Mouse (Mus musculus) CH12.LX (cell line): ENCODE data around the gene Npm3. TPM values are rescaled to one million over a fixed set of nuclear protein-coding genes. Genes with fewer than 3 reads are reported as not detected.

Source experiments
- DNase-seq: peaks from one replicate; pipeline ENCODE4 v3.0.0-alpha.2; 2013; ENCODE audit errors: extremely low read depth
- H3K27ac ChIP-seq: 2 replicates; pipeline ENCODE4 v1.5.1; 2012; ENCODE audit warnings: low read depth, mild to moderate bottlenecking, control low read depth, moderate library complexity; ENCODE audit not compliant: insufficient read depth
- H3K27me3 ChIP-seq: replicated peaks from 2 replicates; pipeline ENCODE3; 2012; ENCODE audit warnings: inconsistent platforms
- H3K36me3 ChIP-seq, 2 experiments: replicated peaks in 1 of 2; 2 replicates each; pipeline versions ENCODE3 to v1.6.1; 2012; ENCODE audit warnings: inconsistent platforms in 1 of 2, low read length in 1 of 2, mild to moderate bottlenecking in 1 of 2, mixed read lengths in 1 of 2, moderate library complexity in 1 of 2; ENCODE audit not compliant: control insufficient read depth in 1 of 2, insufficient read depth in 1 of 2
- H3K4me1 ChIP-seq, 2 experiments: 2 replicates each; pipeline ENCODE4 v1.6.1; 2012; ENCODE audit warnings: inconsistent platforms in 1 of 2, moderate library complexity in 1 of 2; ENCODE audit not compliant: insufficient read depth in 2 of 2, control insufficient read depth in 1 of 2
- H3K4me2 ChIP-seq: 2 replicates; pipeline ENCODE4 v1.6.1; 2012; ENCODE audit warnings: low read depth, mild to moderate bottlenecking, control low read depth; ENCODE audit not compliant: poor library complexity, insufficient read depth, severe bottlenecking
- H3K4me3 ChIP-seq, 3 experiments: fragments of 150-350 bp in 1 of 3; sonication (generic) in 1 of 3; replicated peaks in 1 of 3; 2 replicates each; pipeline versions ENCODE3 to v1.5.1; 2011 to 2012; ENCODE audit warnings: low read depth in 2 of 3, low read length in 2 of 3, mild to moderate bottlenecking in 2 of 3, moderate library complexity in 2 of 3, control low read depth in 1 of 3, improper control_type of control experiment in 1 of 3, inconsistent platforms in 1 of 3, mixed read lengths in 1 of 3; ENCODE audit not compliant: poor library complexity in 1 of 3
- H3K79me2 ChIP-seq: replicated peaks from 2 replicates; pipeline ENCODE4 v1.6.1; 2012; ENCODE audit warnings: mild to moderate bottlenecking, moderate library complexity; ENCODE audit not compliant: control insufficient read depth, poor library complexity, insufficient read depth, severe bottlenecking; ENCODE audit errors: extremely low read depth
- H3K9ac ChIP-seq: 2 replicates; pipeline ENCODE4 v1.6.1; 2012; ENCODE audit warnings: low read depth, mild to moderate bottlenecking, control low read depth, moderate library complexity; ENCODE audit not compliant: insufficient read depth
- H3K9me3 ChIP-seq: replicated peaks from 2 replicates; pipeline ENCODE3; 2012; ENCODE audit warnings: low read length, inconsistent platforms, mixed read lengths
- BHLHE40 ChIP-seq: IDR thresholded peaks from 2 replicates; pipeline ENCODE4 v1.6.1; 2011; ENCODE audit warnings: mild to moderate bottlenecking, low read depth, low read length, improper control_type of control experiment
- EP300 ChIP-seq: IDR thresholded peaks from 2 replicates; pipeline ENCODE4 v1.6.1; 2011; ENCODE audit warnings: low read length, improper control_type of control experiment
- ETS1 ChIP-seq: conservative IDR thresholded peaks from 2 replicates; pipeline ENCODE4 v1.6.1; 2012; ENCODE audit warnings: low read depth, mild to moderate bottlenecking, inconsistent platforms, low read length, improper control_type of control experiment, moderate library complexity
- GABPA ChIP-seq: IDR thresholded peaks from 2 replicates; pipeline ENCODE4 v1.6.1; 2012; ENCODE audit warnings: low read depth, low read length, improper control_type of control experiment, inconsistent platforms; ENCODE audit not compliant: insufficient replicate concordance
- HCFC1 ChIP-seq: IDR thresholded peaks from 2 replicates; pipeline ENCODE4 v1.6.1; 2012; ENCODE audit warnings: low read depth, mild to moderate bottlenecking, inconsistent platforms, low read length, improper control_type of control experiment
- JUN ChIP-seq: IDR thresholded peaks from 2 replicates; pipeline ENCODE4 v1.6.1; 2011; ENCODE audit warnings: low read depth, mild to moderate bottlenecking, low read length, improper control_type of control experiment, moderate library complexity; ENCODE audit not compliant: insufficient read depth
- JUND ChIP-seq: conservative IDR thresholded peaks from 2 replicates; pipeline ENCODE4 v1.6.1; 2011; ENCODE audit warnings: low read depth, low read length, improper control_type of control experiment
- KAT2A ChIP-seq: IDR thresholded peaks from 2 replicates; pipeline ENCODE4 v1.6.1; 2012; ENCODE audit warnings: low read length, improper control_type of control experiment, inconsistent platforms; ENCODE audit not compliant: insufficient replicate concordance
- MAZ ChIP-seq: IDR thresholded peaks from 2 replicates; pipeline ENCODE4 v1.6.1; 2012; ENCODE audit warnings: low read depth, mild to moderate bottlenecking, inconsistent platforms, low read length, improper control_type of control experiment, moderate library complexity
- MEF2A ChIP-seq: IDR thresholded peaks from 2 replicates; pipeline ENCODE4 v1.6.1; 2014; ENCODE audit warnings: low read depth, mild to moderate bottlenecking, inconsistent platforms, low read length, improper control_type of control experiment, borderline replicate concordance
- MXI1 ChIP-seq: IDR thresholded peaks from 2 replicates; pipeline ENCODE4 v1.6.1; 2011; ENCODE audit warnings: mild to moderate bottlenecking, low read depth, low read length, improper control_type of control experiment
- MYC ChIP-seq: IDR thresholded peaks from 2 replicates; pipeline ENCODE4 v1.6.1; 2011; ENCODE audit warnings: low read depth, mild to moderate bottlenecking, improper control_type of control experiment, low read length
- NELFE ChIP-seq: IDR thresholded peaks from 2 replicates; pipeline ENCODE4 v1.6.1; 2011; ENCODE audit warnings: low read depth, low read length, improper control_type of control experiment
- NRF1 ChIP-seq: IDR thresholded peaks from 2 replicates; pipeline ENCODE4 v1.6.1; 2014; ENCODE audit warnings: low read depth, mild to moderate bottlenecking, inconsistent platforms, low read length, improper control_type of control experiment, moderate library complexity
- PAX5 ChIP-seq: IDR thresholded peaks from 2 replicates; pipeline ENCODE4 v1.6.1; 2012; ENCODE audit warnings: low read length, inconsistent platforms, mixed read lengths
- POLR2A ChIP-seq: IDR thresholded peaks from 2 replicates; pipeline ENCODE4 v1.6.1; 2011; ENCODE audit warnings: low read depth, mild to moderate bottlenecking, improper control_type of control experiment, low read length
- RCOR1 ChIP-seq: conservative IDR thresholded peaks from 2 replicates; pipeline ENCODE4 v1.6.1; 2012; ENCODE audit warnings: low read depth, mild to moderate bottlenecking, inconsistent platforms, low read length, improper control_type of control experiment
- TCF12 ChIP-seq: IDR thresholded peaks from 2 replicates; pipeline ENCODE4 v1.6.1; 2014; ENCODE audit warnings: low read depth, mild to moderate bottlenecking, inconsistent platforms, low read length, improper control_type of control experiment
- UBTF ChIP-seq: IDR thresholded peaks from 2 replicates; pipeline ENCODE4 v1.6.1; 2012; ENCODE audit warnings: low read depth, mild to moderate bottlenecking, inconsistent platforms, low read length, improper control_type of control experiment, moderate library complexity
- USF1 ChIP-seq: IDR thresholded peaks from 2 replicates; pipeline ENCODE4 v1.6.1; 2014; ENCODE audit warnings: low read depth, mild to moderate bottlenecking, inconsistent platforms, low read length, improper control_type of control experiment
- USF2 ChIP-seq: conservative IDR thresholded peaks from 2 replicates; pipeline ENCODE4 v1.6.1; 2011; ENCODE audit warnings: low read depth, low read length, improper control_type of control experiment
- ZKSCAN1 ChIP-seq: IDR thresholded peaks from 2 replicates; pipeline ENCODE4 v1.6.1; 2012; ENCODE audit warnings: low read depth, inconsistent platforms, low read length, improper control_type of control experiment, borderline replicate concordance
- ZNF384 ChIP-seq: IDR thresholded peaks from 2 replicates; pipeline ENCODE4 v1.6.1; 2012; ENCODE audit warnings: low read depth, low read length, improper control_type of control experiment, inconsistent platforms
- dilution Hi-C: fragments of 300-500 bp; cut with MboI; formaldehyde crosslinking; loops from 2 replicates; pipeline ENCODE4 v1.14.3; 2020; ENCODE audit warnings: low sequenced_read_pairs; ENCODE audit not compliant: extremely low pct_unique_long_range_greater_than_20kb, extremely low pct_ligation_motif_present
- in situ Hi-C: fragments of 300-500 bp; cut with MboI; formaldehyde crosslinking; loops from 3 replicates; pipeline ENCODE4 v1.14.3; 2019; ENCODE audit warnings: low sequenced_read_pairs, low pct_ligation_motif_present, low pct_unique_long_range_greater_than_20kb, mixed read lengths
- polyA plus RNA-seq: library from polyadenylated mRNA; unstranded; fragments of >175 nt; gene quantifications from 2 replicates; pipeline ENCODE4 v1.2.1, GENCODE M21; 2012; ENCODE audit warnings: low read depth; ENCODE audit not compliant: insufficient read length
- total RNA-seq, 2 experiments: library from RNA; depleted of rRNA; stranded (reverse); fragments of 300-350 nt in 1 of 2; fragments of >200 nt in 1 of 2; gene quantifications; 2 replicates each; pipeline ENCODE4 v1.2.3; 2012 to 2014

Npm3 gene
- total and polyA plus RNA-seq, 3 experiments, result 189 to 237 (median 225) TPM

- in situ Hi-C loops (loop anchor here (5.0 to 10.0 kb wide), 2 partner anchors 176 to 534 kb away; no protein-coding TSS in a partner anchor), dilution Hi-C loops (no loop called here)
- Histone ChIP-seq H3K27ac (0 out of 2 replicates have a peak overlapping the region, but pooled peaks have one; percentile 22), H3K36me3 (peaks cover 14 to 42% of the 10 kb centered on the region in 2 experiments), H3K4me2 (peak overlapping the region; percentile 79), H3K27me3 (no peaks in the 10 kb centered on the region), H3K9me3 (no peaks in the 10 kb centered on the region), H3K9ac (peak overlapping the region; percentile 91), H3K4me1 (peaks cover 5 to 45% of the 10 kb centered on the region in 2 experiments), H3K4me3 (peak overlapping the region; percentile 59 to 100 (median 99)), H3K79me2 (0 out of 2 replicates have a peak, but pooled peaks cover 3% of the 10 kb centered on the region)
- DNase-seq, result peak; percentile 21
- TF ChIP-seq USF2, result no peak
- TF ChIP-seq MEF2A, result no peak
- TF ChIP-seq POLR2A, result no peak
- no peak for TF ChIP-seq GABPA
- no peak; the same call in 1 of the 2 replicates for TF ChIP-seq MYC
- no peak for TF ChIP-seq BHLHE40
- TF ChIP-seq ZKSCAN1, result no peak
- TF ChIP-seq JUN, result no peak
- TF ChIP-seq NRF1, result no peak
- no peak for TF ChIP-seq MXI1
- no peak for TF ChIP-seq NELFE
- TF ChIP-seq UBTF, result no peak
- no peak for TF ChIP-seq ETS1
- TF ChIP-seq JUND, result no peak
- no peak for TF ChIP-seq EP300
- no peak for TF ChIP-seq USF1
- TF ChIP-seq TCF12, result no peak
- no peak for TF ChIP-seq MAZ
- TF ChIP-seq RCOR1, result no peak
- no peak for TF ChIP-seq KAT2A
These were observed 624 bp downstream of the Npm3 start for GRCm38 (mm10) chr19:45748691-45749242.

- Histone ChIP-seq H3K79me2 (0 out of 2 replicates have a peak, but pooled peaks cover 3% of the 10 kb centered on the region), H3K4me1 (peaks cover 5 to 45% of the 10 kb centered on the region in 2 experiments), H3K9me3 (no peaks in the 10 kb centered on the region), H3K4me3 (peak overlapping the region; percentile 59 to 100 (median 99)), H3K27ac (no peak overlapping the region), H3K4me2 (peak overlapping the region; percentile 79)
- dilution Hi-C loops (no loop called here), in situ Hi-C loops (loop anchor here (5.0 to 10.0 kb wide), 2 partner anchors 176 to 533 kb away; no protein-coding TSS in a partner anchor)
- TF ChIP-seq PAX5 (no peak), ZNF384 (no peak), MEF2A (no peak), HCFC1 (no peak), POLR2A (peak; percentile 34; the same call in 1 of the 2 replicates)
- TF ChIP-seq, all 38 proteins: peak for 1
- H3K27me3 ChIP-seq, result no peaks in the 10 kb centered on the region
- DNase-seq, result peak; percentile 8
- peak overlapping the region; percentile 91 for H3K9ac ChIP-seq
- peaks cover 11 to 37% of the 10 kb centered on the region in 2 experiments for H3K36me3 ChIP-seq
These were observed 1.2 kb downstream of the Npm3 start for GRCm38 (mm10) chr19:45748206-45748605.
